Mouse (Mus musculus): Measurements from ENCODE around the gene Tysnd1. TPM values are rescaled to one million over a fixed set of nuclear protein-coding genes. Genes with fewer than 3 reads are reported as not detected.

Gene Tysnd1
- polyA plus RNA-seq (2016; fragmentation: Nextera tagmentation; extraction: Ambion mirVana): 36.5 and 37.4 TPM in 2 replicates

DNA sequence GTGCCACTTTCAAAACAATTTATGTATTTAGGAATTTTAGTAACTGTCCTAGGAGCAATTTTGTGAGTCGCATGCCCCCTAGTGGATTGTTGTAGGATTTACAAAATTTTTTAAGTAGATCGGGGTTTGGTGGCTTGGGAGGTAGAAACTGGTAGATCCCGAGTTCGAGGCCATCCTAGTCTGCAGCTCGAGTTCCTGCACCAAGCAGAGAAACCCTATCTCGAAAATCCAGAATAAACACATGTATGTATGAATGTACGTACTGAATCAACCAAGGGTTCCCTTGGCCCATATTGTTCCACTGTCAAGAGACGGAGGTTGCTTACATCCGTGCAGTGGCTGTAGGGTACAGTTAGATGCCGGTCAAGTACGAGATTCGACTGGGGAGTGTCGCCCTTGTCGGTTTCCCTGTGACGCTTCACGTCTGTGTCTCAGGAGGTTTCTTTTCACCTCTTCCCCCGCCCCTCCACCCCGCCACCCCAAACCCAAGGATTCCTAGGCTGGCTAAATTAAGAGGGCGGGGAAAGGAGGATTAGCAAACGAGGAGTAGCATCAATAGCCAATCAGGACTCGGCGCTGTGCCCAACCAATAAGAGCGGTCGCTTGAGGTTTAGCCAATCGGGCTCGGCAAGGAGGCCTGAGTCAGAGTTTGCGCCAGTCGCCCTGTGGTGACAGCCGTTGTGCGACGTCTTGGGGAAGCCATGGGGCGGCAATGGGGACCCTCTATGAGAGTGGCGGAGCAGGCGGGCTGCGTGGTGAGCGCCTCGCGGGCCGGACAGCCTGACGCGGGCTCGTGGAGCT lies at the start of gene Tysnd1:
Gene Tysnd1, plus strand, starts transcription at position 645 of the 801 bp plus-strand sequence.
- WGBS: 1% methylated on average over 42 of the region's 42 CpGs
- Histone ChIP-seq H3K9me3 (replicated peaks) (no peaks in the 10 kb centered on the region), H3K9ac (peak within 1 kb of the TSS; percentile 82), H3K27me3 (0 out of 2 replicates have a peak, but pooled peaks cover 4% of the 10 kb centered on the region), H3K4me2 (replicated peaks) (peak within 1 kb of the TSS; percentile 100), H3K4me1 (peaks cover 20% of the 10 kb centered on the region), H3K27ac (peak within 1 kb of the TSS; percentile 48), H3K36me3 (peaks cover 46% of the 10 kb centered on the region), H3K4me3 (peak within 1 kb of the TSS; percentile 96)
- peak; percentile 97 for ATAC-seq (ENCODE audit: low FRiP score)

DNA sequence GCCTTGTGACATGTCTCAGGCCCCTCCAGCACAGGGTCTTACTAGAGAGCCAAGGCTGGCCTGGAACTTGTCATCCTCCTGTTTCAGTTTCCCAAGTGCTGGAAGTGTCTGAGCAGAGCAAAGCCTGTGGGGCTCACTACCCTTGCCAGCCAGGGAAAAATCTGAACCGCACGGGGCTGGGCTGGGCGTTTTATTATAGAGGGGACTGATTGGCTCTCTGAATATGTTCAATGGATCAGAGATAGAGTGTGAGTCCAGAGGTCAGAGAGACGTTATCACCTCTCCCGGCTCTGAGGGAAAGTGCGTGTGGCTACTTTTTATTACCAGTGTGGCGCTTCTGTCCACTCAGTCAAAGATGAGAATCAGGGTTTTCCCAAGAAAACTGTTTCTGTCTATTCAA lies 48.8 kb upstream of the Tysnd1 start:
- Histone ChIP-seq H3K4me3 (no peak overlapping the region), H3K4me2 (replicated peaks) (no peak overlapping the region), H3K9ac (no peak overlapping the region), H3K36me3 (no peaks in the 10 kb centered on the region), H3K9me3 (replicated peaks) (no peaks in the 10 kb centered on the region), H3K4me1 (peaks cover 12% of the 10 kb centered on the region), H3K27me3 (no peaks in the 10 kb centered on the region), H3K27ac (no peak overlapping the region)
- 78% methylated on average over 7 of the region's 7 CpGs for WGBS
- no peak for ATAC-seq (ENCODE audit: low FRiP score)

DNA sequence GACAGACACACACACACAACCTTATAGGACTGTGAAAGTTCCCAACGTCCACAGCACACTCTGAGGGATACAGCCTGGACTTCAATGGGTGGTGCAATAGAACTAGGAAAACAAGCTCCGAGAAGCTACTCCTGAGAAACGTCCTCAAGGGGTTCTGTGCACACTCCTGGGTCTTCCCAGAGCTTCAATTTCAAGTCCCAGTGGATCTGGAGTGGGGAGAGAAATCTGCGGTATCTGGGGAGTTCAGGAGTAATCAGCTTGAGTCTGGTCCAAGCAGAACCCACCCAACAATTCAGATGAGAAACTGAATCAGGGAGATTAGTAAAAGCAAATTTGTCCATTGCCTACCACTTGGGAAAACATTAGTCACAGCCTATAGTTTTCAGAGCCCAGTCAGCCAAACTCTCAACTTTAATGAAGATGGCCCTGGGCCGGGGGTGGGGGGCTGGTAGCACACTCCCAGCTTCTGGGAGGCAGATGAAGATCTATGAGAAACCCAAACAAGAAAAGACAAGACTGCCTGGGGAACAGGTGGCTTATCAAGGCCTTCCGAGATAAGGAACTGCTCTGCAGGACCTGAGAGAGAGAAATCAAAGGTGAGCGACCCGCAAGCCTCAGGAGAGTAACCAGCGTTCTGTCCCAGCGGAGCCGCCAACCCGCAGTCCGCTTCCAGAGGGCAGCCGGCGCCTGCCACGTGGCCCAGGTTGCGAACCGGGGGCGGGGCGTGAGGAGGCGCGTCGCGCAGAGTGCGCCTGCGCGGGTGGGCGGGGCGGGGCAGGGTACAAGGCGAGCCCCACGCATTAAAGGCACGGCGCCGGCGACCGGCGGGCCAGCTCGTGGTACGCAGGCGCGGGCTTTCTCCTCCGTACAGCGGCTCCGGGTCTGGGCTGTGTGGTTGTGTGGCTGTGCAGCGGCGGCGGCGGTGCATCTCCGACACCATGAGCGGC lies 47.3 kb upstream of the Tysnd1 start, which contains the start of gene Ppa1:
Gene Ppa1, plus strand, starts transcription at position 763 of the 947 bp plus-strand sequence.
- Histone ChIP-seq H3K27me3 (no peaks in the 10 kb centered on the region), H3K9ac (peak within 1 kb of the TSS; percentile 83), H3K9me3 (replicated peaks) (no peaks in the 10 kb centered on the region), H3K4me3 (peak within 1 kb of the TSS; percentile 80), H3K27ac (peak within 1 kb of the TSS; percentile 84), H3K4me2 (replicated peaks) (peak within 1 kb of the TSS; percentile 70), H3K36me3 (no peaks in the 10 kb centered on the region), H3K4me1 (peaks cover 12% of the 10 kb centered on the region)
- WGBS: 3% methylated on average over 46 of the region's 50 CpGs
- peak; percentile 98 for ATAC-seq (ENCODE audit: low FRiP score)

DNA sequence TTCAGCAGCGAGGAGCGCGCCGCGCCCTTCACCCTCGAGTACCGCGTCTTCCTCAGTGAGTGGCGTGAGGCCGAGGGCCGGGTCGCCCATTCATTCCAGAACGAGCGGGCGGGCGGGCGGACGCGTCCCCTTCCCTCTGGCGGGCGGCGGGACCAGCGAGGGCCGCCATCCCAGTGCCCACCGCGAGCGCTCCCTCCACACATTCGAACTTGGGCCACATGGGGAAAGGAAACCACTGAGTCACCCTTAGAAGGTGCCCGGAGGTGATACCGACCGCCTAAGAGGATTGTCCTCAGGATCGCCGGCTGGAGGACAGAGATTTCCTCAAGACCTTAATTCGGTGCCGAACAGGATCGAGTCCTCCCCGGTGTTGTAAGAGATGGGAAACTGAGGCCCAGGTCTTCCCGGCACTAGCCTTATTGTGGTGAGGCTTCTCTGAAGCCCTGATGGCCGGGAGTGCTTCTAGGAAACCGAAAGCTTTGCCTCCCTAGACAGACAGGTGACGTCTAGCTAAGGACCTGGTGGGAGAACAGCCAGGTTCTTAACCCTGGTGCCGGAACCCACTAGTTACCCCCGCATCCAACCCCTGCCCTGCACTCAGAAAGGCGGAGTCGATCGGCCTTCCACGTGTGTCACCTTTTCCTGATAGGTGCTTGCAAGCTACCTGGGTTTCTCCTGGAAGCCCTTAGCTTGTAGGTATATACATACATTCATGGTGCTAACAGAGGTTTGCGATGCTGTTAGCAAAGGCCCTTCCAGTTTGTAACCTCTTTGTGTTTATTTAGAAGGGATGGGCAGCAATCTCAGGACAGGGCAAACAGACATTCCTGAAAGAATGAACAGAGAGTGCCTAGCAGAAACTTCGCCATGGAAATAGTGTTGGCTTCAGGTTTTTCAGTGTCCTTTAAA lies 46.3 kb upstream of the Tysnd1 start:
- Histone ChIP-seq H3K27me3 (no peaks in the 10 kb centered on the region), H3K4me1 (peaks cover 12% of the 10 kb centered on the region), H3K4me2 (replicated peaks) (peak overlapping the region; percentile 70), H3K27ac (peak overlapping the region; percentile 84), H3K4me3 (peak overlapping the region; percentile 80), H3K9ac (peak overlapping the region; percentile 83), H3K36me3 (peaks cover 5% of the 10 kb centered on the region; the same call in 1 of the 2 replicates), H3K9me3 (replicated peaks) (no peaks in the 10 kb centered on the region)
- ATAC-seq (ENCODE audit: low FRiP score): peak; percentile 65
- under 1% methylated on average over 49 of the region's 49 CpGs for WGBS

DNA sequence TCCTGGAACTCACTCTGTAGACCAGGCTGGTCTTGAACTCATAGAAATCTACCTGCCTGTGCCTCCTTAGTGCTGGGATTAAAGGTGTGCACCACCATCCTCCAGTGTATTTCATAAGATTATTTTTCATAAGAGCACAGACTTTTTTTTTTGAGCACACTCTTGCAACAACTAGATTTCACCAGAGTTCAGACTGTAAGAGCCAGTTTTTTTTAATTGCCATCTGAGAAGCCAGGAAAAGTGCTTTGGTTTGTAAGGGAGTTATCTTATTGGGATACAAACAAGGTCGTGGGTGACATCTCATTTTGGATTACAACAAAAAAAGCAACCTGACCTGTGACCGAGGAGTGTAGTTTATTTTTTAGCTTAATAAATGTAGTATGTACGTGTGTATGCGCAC lies 41.2 kb upstream of the Tysnd1 start:
- Histone ChIP-seq H3K36me3 (peaks cover 14% of the 10 kb centered on the region; the same call in 1 of the 2 replicates), H3K9ac (no peak overlapping the region), H3K4me3 (no peak overlapping the region), H3K9me3 (replicated peaks) (no peaks in the 10 kb centered on the region), H3K27me3 (no peaks in the 10 kb centered on the region), H3K27ac (no peak overlapping the region), H3K4me1 (peaks cover 5% of the 10 kb centered on the region; the same call in 1 of the 2 replicates), H3K4me2 (replicated peaks) (no peak overlapping the region)
- 96% methylated on average over 4 of the region's 4 CpGs for WGBS
- no peak for ATAC-seq (ENCODE audit: low FRiP score)

DNA sequence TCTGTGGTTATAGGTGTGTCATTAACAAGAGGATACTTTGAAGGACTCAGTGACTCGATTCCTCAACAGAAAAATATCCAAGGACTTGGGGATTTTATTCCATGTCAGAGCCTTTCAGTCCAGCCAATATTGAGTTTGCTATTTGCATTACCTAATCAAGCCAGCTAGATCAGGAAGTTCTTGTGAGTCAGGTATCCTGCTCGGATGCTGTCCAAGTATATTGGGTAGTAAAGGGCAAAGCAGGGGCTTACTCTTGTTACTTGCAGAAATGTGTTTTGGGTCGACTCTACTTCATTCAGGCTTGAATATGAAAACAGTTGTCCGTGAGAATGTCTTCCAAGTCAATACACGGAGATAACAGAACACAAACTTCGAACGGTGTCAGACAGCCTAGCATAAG lies 40.6 kb upstream of the Tysnd1 start:
- Histone ChIP-seq H3K27ac (no peak overlapping the region), H3K9me3 (replicated peaks) (no peaks in the 10 kb centered on the region), H3K9ac (no peak overlapping the region), H3K4me3 (no peak overlapping the region), H3K4me2 (replicated peaks) (no peak overlapping the region), H3K36me3 (peaks cover 17% of the 10 kb centered on the region), H3K27me3 (no peaks in the 10 kb centered on the region), H3K4me1 (no peaks in the 10 kb centered on the region)
- WGBS: 95% methylated on average over 7 of the region's 7 CpGs
- no peak for ATAC-seq (ENCODE audit: low FRiP score)

DNA sequence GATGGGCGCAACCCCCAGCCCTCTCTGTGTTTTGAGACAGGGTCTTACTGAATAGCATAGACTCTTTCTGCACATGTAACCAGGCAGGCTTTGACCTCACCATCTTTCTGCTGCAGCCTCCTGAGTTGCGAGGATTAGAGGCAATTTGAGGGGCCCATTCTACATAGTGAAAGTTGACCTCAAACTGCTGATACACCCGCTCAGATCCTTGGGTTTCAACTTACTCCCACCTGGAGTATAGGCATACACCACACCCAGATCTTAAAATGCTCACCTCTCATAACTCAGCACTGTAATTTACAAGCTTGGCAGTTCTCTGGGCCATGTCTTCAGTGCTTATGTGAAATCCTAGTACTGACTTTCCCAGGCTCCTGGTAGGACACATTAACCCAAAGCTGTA lies 40.1 kb upstream of the Tysnd1 start:
- 90% methylated on average over 3 of the region's 3 CpGs for WGBS
- H3K4me1 ChIP-seq: no peaks in the 10 kb centered on the region
- ATAC-seq (ENCODE audit: low FRiP score): no peak
- H3K9me3 ChIP-seq (replicated peaks): no peaks in the 10 kb centered on the region
- peaks cover 19% of the 10 kb centered on the region for H3K36me3 ChIP-seq
- no peak overlapping the region for H3K4me3 ChIP-seq
- H3K27me3 ChIP-seq: no peaks in the 10 kb centered on the region
- H3K4me2 ChIP-seq (replicated peaks): no peak overlapping the region
- H3K27ac ChIP-seq: no peak overlapping the region
- no peak overlapping the region for H3K9ac ChIP-seq

DNA sequence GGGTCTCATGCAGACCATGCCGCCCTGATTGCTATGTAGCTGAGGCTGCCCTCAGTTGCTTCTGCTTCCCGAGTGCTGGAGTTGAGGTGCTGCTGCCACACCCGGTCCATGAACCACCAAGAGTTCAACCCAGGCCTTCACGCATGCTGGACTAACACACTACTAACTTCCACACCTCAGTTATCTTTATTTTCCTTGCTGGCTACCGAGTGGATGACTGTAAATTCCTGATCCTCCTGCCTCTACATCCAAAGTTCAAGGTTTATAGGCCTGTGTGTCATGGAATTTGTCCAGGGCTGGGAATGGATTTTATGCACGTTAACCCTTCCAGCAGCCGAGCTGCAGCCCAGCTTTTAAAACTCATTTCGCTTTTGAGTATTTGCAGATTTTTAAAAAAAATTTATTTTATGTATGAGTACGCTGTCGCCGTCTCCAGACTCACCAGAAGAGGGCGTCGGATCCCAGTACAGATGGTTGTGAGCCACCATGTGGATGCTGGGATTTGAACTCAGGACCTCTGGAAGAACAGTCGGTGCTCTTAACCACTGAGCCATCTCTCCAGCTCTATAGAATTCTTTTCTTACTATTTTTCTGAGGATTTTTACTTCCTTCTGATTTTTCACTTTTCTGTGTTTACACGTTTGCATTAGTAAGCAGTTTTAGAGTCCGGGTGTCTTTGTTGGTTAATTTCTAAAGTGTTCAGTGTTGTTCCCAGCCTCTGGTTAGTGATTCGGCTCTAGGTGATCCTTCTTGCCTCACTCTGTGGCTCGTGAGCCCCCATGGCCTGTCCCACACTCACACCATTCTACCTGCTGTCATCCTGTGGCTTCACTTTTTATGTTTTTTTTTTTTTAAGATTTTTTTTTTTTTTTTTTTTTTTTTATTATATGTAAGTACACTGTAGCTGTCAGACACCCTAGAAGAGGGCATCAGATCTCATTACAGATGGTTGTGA lies 38.1 kb upstream of the Tysnd1 start:
- no peaks in the 10 kb centered on the region for H3K9me3 ChIP-seq (replicated peaks)
- no peak overlapping the region for H3K4me3 ChIP-seq
- peaks cover 34% of the 10 kb centered on the region for H3K36me3 ChIP-seq
- no peak overlapping the region for H3K9ac ChIP-seq
- H3K27me3 ChIP-seq: no peaks in the 10 kb centered on the region
- no peak overlapping the region for H3K27ac ChIP-seq
- H3K4me1 ChIP-seq: no peaks in the 10 kb centered on the region
- no peak for ATAC-seq (ENCODE audit: low FRiP score)
- H3K4me2 ChIP-seq (replicated peaks): no peak overlapping the region
- 93% methylated on average over 18 of the region's 18 CpGs for WGBS

DNA sequence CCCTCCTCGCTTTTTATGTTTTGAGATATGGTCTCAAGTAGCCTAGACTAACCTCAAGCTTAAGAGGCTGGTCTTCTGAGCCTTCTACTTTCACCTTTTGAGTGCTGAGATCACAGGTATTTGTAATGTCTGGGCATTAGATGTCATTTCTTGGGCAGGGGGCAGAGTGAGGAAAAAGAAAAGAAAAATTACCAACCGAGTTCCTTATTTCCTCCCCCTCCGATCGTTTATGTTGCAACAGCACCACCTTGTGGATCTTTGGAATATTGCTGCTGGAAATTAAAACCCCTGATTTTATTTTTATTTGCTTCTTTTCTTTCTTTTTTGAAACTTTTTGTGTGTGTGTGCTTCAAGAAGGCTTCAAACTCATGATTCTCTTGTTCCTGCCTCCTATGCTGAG lies 37.3 kb upstream of the Tysnd1 start:
- Histone ChIP-seq H3K36me3 (peaks cover 42% of the 10 kb centered on the region), H3K9ac (no peak overlapping the region), H3K27ac (no peak overlapping the region), H3K4me2 (replicated peaks) (no peak overlapping the region), H3K4me1 (no peaks in the 10 kb centered on the region), H3K27me3 (no peaks in the 10 kb centered on the region), H3K4me3 (no peak overlapping the region), H3K9me3 (replicated peaks) (no peaks in the 10 kb centered on the region)
- no peak for ATAC-seq (ENCODE audit: low FRiP score)
- WGBS: 31% methylated on average over 4 of the region's 4 CpGs

DNA sequence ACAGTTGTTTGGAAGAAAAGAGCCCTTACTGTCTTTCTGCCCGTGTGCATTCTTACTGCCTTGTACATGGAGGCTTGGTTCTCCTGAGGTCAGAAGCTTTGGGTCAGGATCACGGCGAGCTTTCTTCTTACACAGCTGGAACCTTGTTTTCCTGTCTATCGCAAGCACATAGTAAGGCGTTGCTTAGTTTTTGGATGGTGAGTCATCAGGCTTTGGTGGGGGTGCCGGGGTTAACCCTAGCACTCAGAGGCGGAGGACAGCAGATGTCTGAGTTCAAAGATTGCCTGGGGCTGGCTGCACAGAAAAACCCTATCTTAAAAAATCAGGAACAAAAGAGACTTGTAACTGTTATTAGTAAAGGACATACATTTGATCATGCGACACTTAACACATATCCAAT lies 33.4 kb upstream of the Tysnd1 start:
- peaks cover 61% of the 10 kb centered on the region for H3K36me3 ChIP-seq
- no peak overlapping the region for H3K9ac ChIP-seq
- no peak for ATAC-seq (ENCODE audit: low FRiP score)
- 82% methylated on average over 8 of the region's 8 CpGs for WGBS
- H3K4me2 ChIP-seq (replicated peaks): no peak overlapping the region
- H3K4me1 ChIP-seq: no peaks in the 10 kb centered on the region
- H3K4me3 ChIP-seq: no peak overlapping the region
- H3K27me3 ChIP-seq: no peaks in the 10 kb centered on the region
- H3K27ac ChIP-seq: no peak overlapping the region
- no peaks in the 10 kb centered on the region for H3K9me3 ChIP-seq (replicated peaks)
